Mouse (Mus musculus) E14TG2a.4 (cell line): ENCODE measurements around the gene Dis3.

ENCODE experiments used
- CTCF ChIP-seq: conservative IDR thresholded peaks from 2 replicates; pipeline ENCODE4 v1.5.1; 2014; ENCODE audit warnings: low read length
- NANOG ChIP-seq: IDR thresholded peaks from 2 replicates; pipeline ENCODE4 v1.6.1; 2014; ENCODE audit warnings: borderline replicate concordance, low read length, mixed read lengths

GRCm38 (mm10) chr14:99032596-99032995, 67.0 kb downstream of the Dis3 start:
- TF ChIP-seq CTCF (no peak), NANOG (no peak)
